Mouse (Mus musculus) liver, embryonic 12.5 days (tissue): Measurements from ENCODE around the gene Adamts17. TPM values are rescaled to one million over a fixed set of nuclear protein-coding genes. Genes with fewer than 3 reads are reported as not detected.

Experiments used
- ATAC-seq: fragments of 200-750 bp; cut with Nextera tagmentation; 2 replicates; pipeline ENCODE4 v1.8.0; 2017; ENCODE audit warnings: moderate number of reproducible peaks, mild to moderate bottlenecking, moderate library complexity
- H3K27ac ChIP-seq: fragments of 300-500 bp; sonication (generic); 2 replicates; pipeline ENCODE4 v1.5.1; 2016; ENCODE audit warnings: mild to moderate bottlenecking
- H3K27me3 ChIP-seq: fragments of 300-500 bp; sonication (generic); replicated peaks from 2 replicates; pipeline ENCODE4 v1.6.1; 2016; ENCODE audit warnings: mild to moderate bottlenecking, moderate library complexity
- H3K36me3 ChIP-seq: fragments of 300-500 bp; sonication (generic); 2 replicates; pipeline ENCODE4 v1.6.1; 2016; ENCODE audit warnings: mild to moderate bottlenecking, moderate library complexity
- H3K4me1 ChIP-seq: fragments of 300-500 bp; sonication (generic); 2 replicates; pipeline ENCODE4 v1.6.1; 2016
- H3K4me2 ChIP-seq: fragments of 300-500 bp; sonication (generic); 2 replicates; pipeline ENCODE4 v1.6.1; 2016; ENCODE audit warnings: mild to moderate bottlenecking, moderate library complexity
- H3K4me3 ChIP-seq: fragments of 300-500 bp; sonication (generic); 2 replicates; pipeline ENCODE4 v1.5.1; 2016; ENCODE audit warnings: mild to moderate bottlenecking, moderate library complexity
- H3K9ac ChIP-seq: fragments of 300-500 bp; sonication (generic); 2 replicates; pipeline ENCODE4 v1.6.1; 2016; ENCODE audit warnings: mild to moderate bottlenecking, moderate library complexity
- H3K9me3 ChIP-seq: fragments of 300-500 bp; sonication (generic); replicated peaks from 2 replicates; pipeline ENCODE4 v1.6.1; 2016; ENCODE audit warnings: mild to moderate bottlenecking, moderate library complexity
- WGBS: fragments of 180-500 bp; shearing (Covaris S2); methylation state at CpG from one replicate; pipeline ENCODE4 v1.1.7; 2016; ENCODE audit not compliant: insufficient replicate concordance; 5-methylcytosine and 5-hydroxymethylcytosine counted together
- polyA plus RNA-seq: library from polyadenylated mRNA; unstranded; fragments of >200 nt; fragmentation: Nextera tagmentation; extraction: Ambion mirVana; gene quantifications from 2 replicates; pipeline ENCODE4 v1.2.1, GENCODE M21; 2016

Gene Adamts17
- polyA plus RNA-seq, 1 experiment from 2014 or later = 1.0 TPM

GRCm38 (mm10) chr7:66936042-66936755 lies 96.7 kb downstream of the Adamts17 start:
- Histone ChIP-seq H3K9me3 (no peaks in the 10 kb centered on the region), H3K4me1 (no peaks in the 10 kb centered on the region), H3K9ac (no peak overlapping the region), H3K4me3 (no peak overlapping the region), H3K27ac (no peak overlapping the region), H3K36me3 (no peaks in the 10 kb centered on the region), H3K27me3 (no peaks in the 10 kb centered on the region), H3K4me2 (no peak overlapping the region)
- no peak for ATAC-seq
- 63% methylated on average over 8 of the region's 8 CpGs for WGBS

- 47% methylated on average over 2 of the region's 2 CpGs for WGBS
- H3K36me3 ChIP-seq = no peaks in the 10 kb centered on the region
Measured at GRCm38 (mm10) chr7:66936911-66937310, 97.4 kb downstream of the Adamts17 start.

GRCm38 (mm10) chr7:66938988-66939783 lies 99.7 kb downstream of the Adamts17 start:
- Histone ChIP-seq H3K9me3 (no peaks in the 10 kb centered on the region), H3K36me3 (no peaks in the 10 kb centered on the region), H3K4me2 (no peak overlapping the region), H3K9ac (no peak overlapping the region), H3K27me3 (no peaks in the 10 kb centered on the region), H3K27ac (no peak overlapping the region), H3K4me1 (no peaks in the 10 kb centered on the region), H3K4me3 (no peak overlapping the region)
- WGBS = 62% methylated on average over 13 of the region's 13 CpGs
- ATAC-seq = no peak

More at GRCm38 (mm10) chr7:66936911-66937310, 97.4 kb downstream of the Adamts17 start:
- H3K4me3 ChIP-seq = no peak overlapping the region
- no peaks in the 10 kb centered on the region for H3K27me3 ChIP-seq
- H3K27ac ChIP-seq = no peak overlapping the region
- no peaks in the 10 kb centered on the region for H3K4me1 ChIP-seq
- no peak overlapping the region for H3K4me2 ChIP-seq
- ATAC-seq = no peak
- no peak overlapping the region for H3K9ac ChIP-seq
- H3K9me3 ChIP-seq = no peaks in the 10 kb centered on the region

GRCm38 (mm10) chr7:66940761-66941160 lies 101.2 kb downstream of the Adamts17 start:
- Histone ChIP-seq H3K9me3 (no peaks in the 10 kb centered on the region), H3K4me3 (no peak overlapping the region), H3K4me1 (no peaks in the 10 kb centered on the region), H3K27ac (no peak overlapping the region), H3K27me3 (no peaks in the 10 kb centered on the region), H3K9ac (no peak overlapping the region), H3K36me3 (no peaks in the 10 kb centered on the region), H3K4me2 (no peak overlapping the region)
- WGBS = 62% methylated on average over 4 of the region's 4 CpGs
- ATAC-seq = no peak

GRCm38 (mm10) chr7:66949006-66949405 lies 109.5 kb downstream of the Adamts17 start:
- H3K4me1 ChIP-seq = no peaks in the 10 kb centered on the region
- H3K4me2 ChIP-seq = no peak overlapping the region
- no peak overlapping the region for H3K4me3 ChIP-seq
- no peaks in the 10 kb centered on the region for H3K27me3 ChIP-seq
- no peak overlapping the region for H3K9ac ChIP-seq
- WGBS = 76% methylated on average over 3 of the region's 3 CpGs
- H3K27ac ChIP-seq = no peak overlapping the region
- no peaks in the 10 kb centered on the region for H3K36me3 ChIP-seq
- no peaks in the 10 kb centered on the region for H3K9me3 ChIP-seq
- no peak for ATAC-seq

GRCm38 (mm10) chr7:66952921-66953320 lies 113.4 kb downstream of the Adamts17 start:
- Histone ChIP-seq H3K27me3 (no peaks in the 10 kb centered on the region), H3K9me3 (no peaks in the 10 kb centered on the region), H3K4me2 (no peak overlapping the region), H3K4me3 (no peak overlapping the region), H3K4me1 (peaks cover 9% of the 10 kb centered on the region; the same call in 1 of the 2 replicates), H3K9ac (no peak overlapping the region), H3K27ac (no peak overlapping the region), H3K36me3 (no peaks in the 10 kb centered on the region)
- no peak for ATAC-seq
- 59% methylated on average over 3 of the region's 3 CpGs for WGBS

- no peak for ATAC-seq
- H3K27ac ChIP-seq = no peak overlapping the region
- no peaks in the 10 kb centered on the region for H3K27me3 ChIP-seq
- H3K9ac ChIP-seq = no peak overlapping the region
- 61% methylated on average over 8 of the region's 8 CpGs for WGBS
- H3K4me1 ChIP-seq = peaks cover 9% of the 10 kb centered on the region; the same call in 1 of the 2 replicates
- H3K4me2 ChIP-seq = no peak overlapping the region
- H3K4me3 ChIP-seq = no peak overlapping the region
- no peaks in the 10 kb centered on the region for H3K9me3 ChIP-seq
- no peaks in the 10 kb centered on the region for H3K36me3 ChIP-seq
Measured at GRCm38 (mm10) chr7:66954073-66954472, 114.5 kb downstream of the Adamts17 start.

- no peaks in the 10 kb centered on the region for H3K36me3 ChIP-seq
- H3K9me3 ChIP-seq = no peaks in the 10 kb centered on the region
- no peak overlapping the region for H3K27ac ChIP-seq
- no peak overlapping the region for H3K9ac ChIP-seq
- 69% methylated on average over 5 of the region's 5 CpGs for WGBS
- H3K27me3 ChIP-seq = no peaks in the 10 kb centered on the region
- H3K4me1 ChIP-seq = peaks cover 9% of the 10 kb centered on the region; the same call in 1 of the 2 replicates
- ATAC-seq = no peak
- no peak overlapping the region for H3K4me3 ChIP-seq
- H3K4me2 ChIP-seq = no peak overlapping the region
Measured at GRCm38 (mm10) chr7:66954723-66955122, 115.2 kb downstream of the Adamts17 start.

GRCm38 (mm10) chr7:66955455-66955919 lies 116.0 kb downstream of the Adamts17 start:
- peak overlapping the region; percentile 23; the same call in 1 of the 2 replicates for H3K27ac ChIP-seq
- ATAC-seq = peak; percentile 64

GRCm38 (mm10) chr7:66955978-66956377 lies 116.4 kb downstream of the Adamts17 start:
- H3K4me1 ChIP-seq = peaks cover 9% of the 10 kb centered on the region; the same call in 1 of the 2 replicates
- WGBS = 41% methylated on average over 2 of the region's 2 CpGs
- no peak overlapping the region for H3K4me3 ChIP-seq
- no peak overlapping the region for H3K9ac ChIP-seq
- H3K27ac ChIP-seq = peak overlapping the region; percentile 23; the same call in 1 of the 2 replicates
- no peak overlapping the region for H3K4me2 ChIP-seq
- H3K36me3 ChIP-seq = no peaks in the 10 kb centered on the region
- H3K9me3 ChIP-seq = no peaks in the 10 kb centered on the region
- H3K27me3 ChIP-seq = no peaks in the 10 kb centered on the region
- no peak for ATAC-seq

More at GRCm38 (mm10) chr7:66955455-66955919, 116.0 kb downstream of the Adamts17 start:
- H3K36me3 ChIP-seq = no peaks in the 10 kb centered on the region
- H3K9me3 ChIP-seq = no peaks in the 10 kb centered on the region
- 50% methylated on average over 8 of the region's 8 CpGs for WGBS
- H3K4me2 ChIP-seq = no peak overlapping the region
- H3K27me3 ChIP-seq = no peaks in the 10 kb centered on the region
- H3K4me1 ChIP-seq = peaks cover 9% of the 10 kb centered on the region; the same call in 1 of the 2 replicates
- no peak overlapping the region for H3K9ac ChIP-seq
- H3K4me3 ChIP-seq = no peak overlapping the region

- Histone ChIP-seq H3K9me3 (no peaks in the 10 kb centered on the region), H3K4me3 (no peak overlapping the region), H3K27ac (no peak overlapping the region), H3K27me3 (no peaks in the 10 kb centered on the region), H3K9ac (no peak overlapping the region), H3K4me1 (peaks cover 9% of the 10 kb centered on the region; the same call in 1 of the 2 replicates), H3K36me3 (no peaks in the 10 kb centered on the region), H3K4me2 (no peak overlapping the region)
- WGBS = 65% methylated on average over 7 of the region's 7 CpGs
- no peak for ATAC-seq
Measured at GRCm38 (mm10) chr7:66957764-66958163, 118.2 kb downstream of the Adamts17 start.
